Mouse (Mus musculus) CD4-positive, CD25-positive, alpha-beta regulatory T cell, adult 4 months (primary cell): ENCODE data around the gene Ust. TPM values are rescaled to one million over a fixed set of nuclear protein-coding genes. Genes with fewer than 3 reads are reported as not detected.
A peak's percentile ranks its signal among the peaks of the same experiment; 100 is the strongest.
"Not testable (repeated sequence)": the region's sequence is repeated elsewhere in the genome, so short reads cannot be mapped to it uniquely, and the experiment has no call there.

Experiments used
- ATAC-seq: one replicate; pipeline ENCODE4 v1.8.0; 2017
- polyA plus RNA-seq, 2 experiments: library from polyadenylated mRNA; unstranded; fragments of 100-300 nt; shearing (Covaris generic); gene quantifications; one replicate each; pipeline ENCODE4 v1.2.1; 2017

The Ust gene
- under 1 TPM; 0.44 to 0.63 TPM for polyA plus RNA-seq

DNA sequence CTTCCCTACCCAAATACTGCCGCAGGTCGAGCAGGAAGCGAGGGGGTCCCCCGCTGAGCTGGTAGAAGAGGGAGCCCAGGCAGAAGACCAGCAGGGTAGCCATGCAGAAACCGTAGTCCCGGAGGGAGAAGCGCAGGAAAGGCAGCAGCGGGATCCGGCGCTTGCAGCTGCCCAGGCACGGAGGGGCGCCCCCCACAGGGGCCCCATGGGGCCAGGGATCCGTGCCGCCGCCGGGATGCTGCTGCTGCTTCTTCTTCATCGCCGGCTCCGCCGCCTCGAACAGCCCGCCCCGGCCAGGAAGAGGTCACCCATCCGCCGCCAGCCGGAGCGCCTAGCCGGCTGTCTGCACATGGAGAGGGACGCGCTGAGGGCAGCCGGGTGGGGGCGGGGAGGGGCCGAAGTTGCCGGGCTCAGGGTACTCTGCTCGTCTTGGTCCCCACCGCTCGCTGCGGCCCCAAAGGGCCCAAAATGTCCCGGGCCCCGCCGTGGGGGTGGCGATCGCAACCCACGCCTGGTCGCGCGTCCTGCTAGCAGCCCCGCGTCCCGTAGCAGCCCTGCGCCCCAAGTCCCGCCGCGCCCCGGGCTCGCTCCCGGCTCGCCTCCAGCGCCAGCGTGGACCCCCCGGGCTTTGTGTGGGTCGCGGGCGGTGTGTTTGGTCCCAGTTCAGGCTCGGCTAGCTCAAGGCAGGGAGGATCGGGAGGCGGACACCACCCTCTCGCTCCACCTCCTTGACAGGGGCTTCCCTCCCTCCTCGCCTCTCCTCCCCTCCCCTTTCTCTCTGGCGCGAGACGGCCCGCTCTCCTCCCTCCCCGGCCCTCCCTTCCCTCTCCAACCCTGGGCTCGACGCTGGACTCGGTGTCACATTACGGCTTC, at the start of gene Ust:
Gene Ust, minus strand, starts transcription at position 685 of the 873 bp plus-strand sequence.
- ATAC-seq, result peak; percentile 60

DNA sequence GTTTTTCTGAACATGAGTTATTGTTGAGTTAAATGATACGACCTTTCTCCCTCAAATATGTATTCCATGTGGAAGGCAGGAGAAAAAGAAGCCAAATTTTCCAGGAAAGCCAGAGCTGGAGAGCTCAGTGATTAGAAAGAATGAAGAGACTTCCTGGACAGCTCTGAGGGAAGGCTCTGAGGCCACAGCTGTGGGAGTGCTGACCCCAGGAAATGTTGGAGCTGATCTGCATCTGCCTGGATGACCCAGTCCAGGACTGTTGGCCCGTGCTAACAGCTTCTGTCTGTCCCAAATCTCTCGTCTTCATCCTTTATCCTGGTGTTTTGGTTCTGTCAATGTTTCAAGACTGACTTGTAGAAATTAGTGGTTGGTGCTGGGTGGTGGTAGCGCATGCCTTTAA, 42.7 kb upstream of the Ust start:
- ATAC-seq, result no peak

- not testable (repeated sequence) for ATAC-seq
These were observed 40.9 kb upstream of the Ust start for GRCm38 (mm10) chr10:8559566-8559965.

- not testable (repeated sequence) for ATAC-seq
These were observed 33.6 kb upstream of the Ust start for GRCm38 (mm10) chr10:8552239-8552638.

DNA sequence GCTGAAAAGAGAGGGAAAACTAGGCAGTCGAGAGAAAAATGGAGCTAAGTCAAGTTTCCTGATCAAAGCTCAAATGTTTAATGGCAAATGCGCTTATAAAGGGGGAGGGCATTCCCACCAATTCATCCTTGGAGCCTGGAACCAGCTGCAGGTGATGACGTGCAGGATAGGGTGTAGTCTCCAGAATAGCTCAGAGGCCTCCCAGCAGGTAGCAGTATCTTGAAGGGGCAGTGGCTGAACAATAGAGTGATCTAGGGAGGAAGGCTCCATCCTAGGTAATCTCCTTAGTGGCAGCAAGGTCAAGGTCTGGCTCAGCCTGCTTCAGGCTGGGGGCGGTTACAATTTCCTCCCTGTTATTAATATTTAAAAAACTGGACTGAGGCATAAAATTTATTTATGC, 33.0 kb upstream of the Ust start:
- not testable (repeated sequence) for ATAC-seq

GRCm38 (mm10) chr10:8541514-8541913, 22.9 kb upstream of the Ust start:
- ATAC-seq, result no peak

DNA sequence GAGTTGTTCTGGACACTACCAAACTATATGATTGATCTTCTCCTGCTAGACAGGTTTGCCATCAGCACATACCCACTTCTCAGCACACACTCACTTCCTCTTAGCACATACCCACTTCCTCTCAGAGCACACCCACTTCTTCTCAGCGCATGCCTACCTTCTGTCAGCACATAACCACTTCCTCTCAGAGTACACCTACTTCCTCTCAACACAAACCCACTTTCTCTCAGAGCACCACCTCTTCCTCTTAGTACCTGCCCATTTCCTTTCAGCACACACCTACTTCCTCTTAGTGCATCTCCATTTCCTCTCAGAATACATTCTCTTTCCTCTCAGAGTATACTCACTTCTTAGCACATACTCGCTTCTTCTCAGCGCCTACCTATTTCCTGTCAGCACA, 16.8 kb upstream of the Ust start:
- ATAC-seq, result peak; percentile 93

GRCm38 (mm10) chr10:8531651-8532050, 13.0 kb upstream of the Ust start:
- no peak for ATAC-seq

- no peak for ATAC-seq
These were observed 12.0 kb upstream of the Ust start for GRCm38 (mm10) chr10:8530505-8531051.

- ATAC-seq, result no peak
These were observed 10.5 kb upstream of the Ust start for GRCm38 (mm10) chr10:8529173-8529572.

- ATAC-seq, result no peak
These were observed 6.7 kb upstream of the Ust start for GRCm38 (mm10) chr10:8525354-8525753.

- ATAC-seq, result no peak
These were observed 2.9 kb upstream of the Ust start for GRCm38 (mm10) chr10:8521536-8521935.

GRCm38 (mm10) chr10:8520766-8521395, 2.3 kb upstream of the Ust start:
- no peak for ATAC-seq

DNA sequence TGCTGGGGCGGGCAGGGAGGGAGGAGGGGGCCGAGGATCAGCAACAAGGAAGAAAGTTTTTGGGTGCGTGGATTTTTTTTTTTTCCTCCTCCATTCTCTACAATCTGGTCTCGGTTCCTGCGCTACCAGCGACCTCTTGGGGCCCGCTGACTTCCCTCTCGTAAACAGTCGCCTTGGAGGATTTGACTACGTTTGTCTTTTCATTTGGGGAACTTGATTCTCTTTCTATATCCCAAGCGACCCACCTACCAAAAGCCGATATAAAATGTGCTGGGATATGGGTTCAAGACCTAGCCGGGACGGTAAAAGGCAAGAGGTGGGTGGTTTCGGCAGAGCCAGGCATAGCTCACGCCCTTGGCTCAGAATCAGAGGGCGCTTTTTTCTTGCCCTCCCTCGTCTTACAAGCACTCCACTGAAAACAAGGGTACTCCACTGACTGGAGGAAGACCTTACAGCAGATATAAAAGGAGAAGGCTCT, 428 bp upstream of the Ust start:
- ATAC-seq, result peak; percentile 40

DNA sequence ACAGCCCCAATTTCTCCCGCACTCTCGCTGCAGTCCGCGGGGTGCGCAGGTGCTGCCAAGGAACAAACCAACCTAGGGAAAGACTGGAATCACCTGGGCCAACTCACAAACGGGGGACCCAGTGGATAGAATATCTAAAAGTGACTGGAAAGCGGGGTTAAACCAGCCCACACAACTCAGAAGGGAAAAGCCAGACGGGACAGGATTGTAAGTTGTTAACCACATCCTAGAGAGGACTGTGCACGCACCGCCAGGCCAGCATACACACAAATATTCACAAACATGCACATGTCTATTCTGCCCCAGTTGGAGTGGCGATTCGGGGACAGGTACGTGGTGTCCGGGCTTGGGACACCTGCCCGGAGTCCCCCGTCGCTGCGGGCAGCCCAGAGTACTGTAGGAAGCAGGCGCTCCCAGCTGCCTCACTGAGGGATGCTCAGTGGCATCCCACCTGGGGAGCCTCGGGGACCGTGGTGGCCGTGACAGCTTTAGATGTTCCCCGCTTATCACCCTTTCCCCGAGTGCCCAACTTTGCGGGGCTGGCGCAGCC, 959 bp downstream of the Ust start:
- peak; percentile 61 for ATAC-seq

DNA sequence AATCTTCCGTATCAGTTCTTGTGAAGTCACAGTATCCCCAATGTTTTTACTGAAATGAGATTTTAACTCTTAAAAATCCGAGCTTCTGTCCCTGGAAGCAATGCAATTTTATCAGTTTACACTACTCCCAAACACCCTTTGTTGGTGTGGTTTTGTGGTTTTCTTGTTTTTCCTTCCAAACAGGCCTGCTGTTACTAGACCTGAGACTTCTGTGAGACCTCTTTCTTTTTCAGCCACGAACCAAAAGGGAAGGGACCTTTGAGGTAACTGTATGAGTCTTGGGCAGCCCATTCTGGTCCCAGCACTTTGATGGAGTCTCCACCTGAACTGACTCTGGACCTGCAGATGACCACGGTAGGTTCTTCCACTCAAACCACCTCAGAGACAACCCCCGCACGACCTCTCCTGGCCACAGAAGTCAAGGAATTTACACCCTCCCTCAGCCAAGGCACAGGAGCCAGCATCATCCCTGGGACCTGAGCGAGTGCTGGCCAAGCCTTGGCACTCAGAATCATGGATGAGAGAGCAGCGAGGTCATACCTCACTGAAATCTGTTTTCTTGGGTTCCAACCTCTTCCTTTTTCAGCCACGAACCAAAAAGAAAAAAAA, 1.6 kb downstream of the Ust start:
- no peak for ATAC-seq

DNA sequence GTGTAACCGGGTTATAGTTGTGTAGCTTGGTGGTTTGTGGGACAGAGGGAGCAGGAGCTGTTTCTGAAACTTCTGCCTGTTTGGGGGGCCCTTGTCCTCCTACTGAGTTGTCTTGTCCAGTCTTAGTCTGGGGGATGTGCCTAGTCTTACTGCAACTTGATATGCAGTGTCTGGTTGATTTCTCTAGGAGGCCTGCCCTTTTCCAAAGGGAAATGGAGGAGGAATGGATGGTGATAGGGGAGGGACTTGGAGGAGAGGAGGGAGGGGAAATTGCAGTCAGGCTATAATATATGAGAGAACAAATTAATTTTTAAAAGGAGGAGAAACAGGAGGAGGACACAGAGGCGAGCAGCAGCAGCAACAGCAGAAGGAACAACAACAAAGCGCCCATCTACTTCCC, 4.9 kb downstream of the Ust start:
- ATAC-seq, result no peak

- no peak for ATAC-seq
These were observed 6.4 kb downstream of the Ust start for GRCm38 (mm10) chr10:8512222-8512621.

GRCm38 (mm10) chr10:8511760-8512159, 6.9 kb downstream of the Ust start:
- ATAC-seq, result no peak

DNA sequence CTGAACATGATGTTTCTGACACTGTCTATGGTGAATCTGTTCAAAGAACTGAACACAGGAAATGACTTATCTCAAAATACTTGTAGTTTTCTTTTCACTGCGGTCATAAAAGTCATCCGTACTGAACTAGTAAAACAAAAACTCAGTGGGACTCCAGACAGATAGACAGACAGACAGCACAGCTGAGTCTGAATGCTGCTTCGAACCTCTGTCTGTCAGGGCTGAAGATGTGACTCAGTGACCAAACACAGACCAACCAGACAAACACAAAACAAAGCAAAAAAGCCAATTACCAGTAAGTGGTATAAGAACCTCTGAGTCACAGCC, 12.4 kb downstream of the Ust start:
- ATAC-seq, result peak; percentile 78

GRCm38 (mm10) chr10:8505346-8506246, 13.0 kb downstream of the Ust start:
- peak; percentile 86 for ATAC-seq

DNA sequence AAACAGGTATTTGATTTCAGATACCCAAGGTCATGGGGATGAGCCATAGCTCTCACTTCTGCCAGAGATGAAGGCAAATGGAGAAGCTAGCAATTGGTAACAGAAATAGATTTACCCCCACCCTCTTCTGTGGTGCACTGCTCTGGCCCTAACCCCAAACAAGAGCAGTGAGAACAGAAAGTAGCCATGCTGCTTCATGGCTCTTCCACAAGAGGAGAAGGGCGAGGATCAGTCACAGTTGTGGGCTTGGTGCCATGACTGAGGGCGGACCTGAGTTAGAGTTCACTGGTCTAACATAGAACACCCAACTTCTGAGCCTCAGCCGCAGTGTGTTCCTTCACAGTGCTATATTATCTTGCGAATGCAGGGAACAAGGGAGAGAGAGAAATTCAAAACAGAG, 13.8 kb downstream of the Ust start:
- ATAC-seq, result no peak
